Mouse (Mus musculus) myocyte (in vitro differentiated cells): ENCODE measurements around the gene Srrt. TPM values are rescaled to one million over a fixed set of nuclear protein-coding genes. Genes with fewer than 3 reads are reported as not detected.

Experiments used
- H3K27me3 ChIP-seq: one replicate; pipeline ENCODE4 v1.6.1; 2011; ENCODE audit not compliant: control insufficient read depth, insufficient read depth, insufficient read length
- H3K36me3 ChIP-seq: one replicate; pipeline ENCODE4 v1.6.1; 2011; ENCODE audit not compliant: control insufficient read depth, insufficient read depth
- H3K4me2 ChIP-seq: one replicate; pipeline ENCODE4 v1.6.1; 2011; ENCODE audit warnings: low read depth, control low read depth
- H3K4me3 ChIP-seq: one replicate; pipeline ENCODE4 v1.5.1; 2011; ENCODE audit warnings: mild to moderate bottlenecking, control low read depth, moderate library complexity
- H3K79me2 ChIP-seq: one replicate; pipeline ENCODE4 v1.6.1; 2011; ENCODE audit not compliant: control insufficient read depth, insufficient read depth
- H3ac ChIP-seq: one replicate; pipeline ENCODE4 v1.6.1; 2011; ENCODE audit not compliant: control insufficient read depth, insufficient read length
- CEBPB ChIP-seq: IDR thresholded peaks from 2 replicates; pipeline ENCODE4 v1.6.1; 2011; ENCODE audit warnings: mild to moderate bottlenecking, moderate library complexity; ENCODE audit not compliant: poor library complexity, insufficient read depth, severe bottlenecking
- E2F4 ChIP-seq: IDR thresholded peaks from one replicate; pipeline ENCODE4 v1.6.1; 2011; ENCODE audit warnings: mild to moderate bottlenecking, control low read depth, moderate library complexity; ENCODE audit not compliant: insufficient read depth
- MAX ChIP-seq: IDR thresholded peaks from one replicate; pipeline ENCODE4 v1.6.1; 2011; ENCODE audit warnings: low read depth, mild to moderate bottlenecking, control low read depth
- MYOD1 ChIP-seq, 3 experiments: IDR thresholded peaks; one replicate each; pipeline ENCODE4 v1.6.1; 2011; ENCODE audit warnings: control low read depth in 2 of 3, low read depth in 2 of 3, mild to moderate bottlenecking in 2 of 3, moderate library complexity in 1 of 3; ENCODE audit not compliant: insufficient read length in 2 of 3, control insufficient read depth in 1 of 3
- MYOG ChIP-seq, 3 experiments: IDR thresholded peaks; one replicate each; pipeline ENCODE4 v1.6.1; 2011; ENCODE audit warnings: control low read depth in 2 of 3, low read depth in 2 of 3, mild to moderate bottlenecking in 2 of 3; ENCODE audit not compliant: insufficient read length in 2 of 3, control insufficient read depth in 1 of 3, insufficient read depth in 1 of 3
- POLR2A ChIP-seq: IDR thresholded peaks from one replicate; pipeline ENCODE4 v1.6.1; 2011; ENCODE audit warnings: low read depth, mild to moderate bottlenecking, control low read depth, moderate library complexity; ENCODE audit not compliant: insufficient read length
- POLR2AphosphoS2 ChIP-seq: IDR thresholded peaks from one replicate; pipeline ENCODE4 v1.6.1; 2011; ENCODE audit warnings: low read depth, control low read depth; ENCODE audit not compliant: insufficient read length
- REST ChIP-seq: IDR thresholded peaks from one replicate; pipeline ENCODE4 v1.6.1; 2011; ENCODE audit warnings: mild to moderate bottlenecking, control low read depth, moderate library complexity; ENCODE audit not compliant: insufficient read depth, insufficient read length
- SRF ChIP-seq: IDR thresholded peaks from one replicate; pipeline ENCODE4 v1.6.1; 2011; ENCODE audit warnings: low read depth; ENCODE audit not compliant: control insufficient read depth, insufficient read length
- TCF12 ChIP-seq: IDR thresholded peaks from one replicate; pipeline ENCODE4 v1.6.1; 2011; ENCODE audit warnings: mild to moderate bottlenecking, control low read depth; ENCODE audit not compliant: poor library complexity, insufficient read depth, severe bottlenecking
- TCF3 ChIP-seq: IDR thresholded peaks from one replicate; pipeline ENCODE4 v1.6.1; 2011; ENCODE audit warnings: low read depth, control low read depth; ENCODE audit not compliant: insufficient read length
- USF1 ChIP-seq: IDR thresholded peaks from one replicate; pipeline ENCODE4 v1.6.1; 2011; ENCODE audit warnings: low read depth, mild to moderate bottlenecking, control low read depth, moderate library complexity
- polyA plus RNA-seq: library from polyadenylated mRNA; unstranded; fragments of >200 nt; fragmentation: generic; extraction: Trizol; gene quantifications from one replicate; pipeline ENCODE4 v1.2.1, GENCODE M21; 2012; ENCODE audit warnings: missing spikeins

The Srrt gene
- polyA plus RNA-seq, 1 experiment = 59.0 TPM

GRCm38 (mm10) chr5:137317361-137317760, 9.9 kb upstream of the Srrt start:
- peaks cover 8% of the 10 kb centered on the region for H3K36me3 ChIP-seq
- H3K4me3 ChIP-seq = no peak overlapping the region
- TF ChIP-seq TCF12 (no peak), POLR2A (no peak), MAX (no peak), MYOD1 (IDR thresholded peaks at IDR 0.05; ENCODE audit: control insufficient read depth in 1 of 3, insufficient read length in 2 of 3, low read depth in 2 of 3) (no peak), USF1 (no peak), E2F4 (no peak), POLR2AphosphoS2 (no peak), REST (no peak), CEBPB (no peak), SRF (no peak), TCF3 (no peak), MYOG (IDR thresholded peaks at IDR 0.05; ENCODE audit: control insufficient read depth in 1 of 3, insufficient read depth in 1 of 3, insufficient read length in 2 of 3, low read depth in 2 of 3) (no peak)
- peaks cover 17% of the 10 kb centered on the region for H3K79me2 ChIP-seq
- no peaks in the 10 kb centered on the region for H3K27me3 ChIP-seq
- H3ac ChIP-seq = no peak overlapping the region
- no peak overlapping the region for H3K4me2 ChIP-seq

- Histone ChIP-seq H3K4me2 (no peak overlapping the region), H3ac (no peak overlapping the region), H3K36me3 (no peaks in the 10 kb centered on the region), H3K4me3 (no peak overlapping the region), H3K79me2 (peaks cover 20% of the 10 kb centered on the region), H3K27me3 (no peaks in the 10 kb centered on the region)
- TF ChIP-seq MYOG (IDR thresholded peaks at IDR 0.05; ENCODE audit: control insufficient read depth in 1 of 3, insufficient read depth in 1 of 3, insufficient read length in 2 of 3, low read depth in 2 of 3) = no peak
Observed at GRCm38 (mm10) chr5:137315084-137315903, 7.8 kb upstream of the Srrt start.

DNA sequence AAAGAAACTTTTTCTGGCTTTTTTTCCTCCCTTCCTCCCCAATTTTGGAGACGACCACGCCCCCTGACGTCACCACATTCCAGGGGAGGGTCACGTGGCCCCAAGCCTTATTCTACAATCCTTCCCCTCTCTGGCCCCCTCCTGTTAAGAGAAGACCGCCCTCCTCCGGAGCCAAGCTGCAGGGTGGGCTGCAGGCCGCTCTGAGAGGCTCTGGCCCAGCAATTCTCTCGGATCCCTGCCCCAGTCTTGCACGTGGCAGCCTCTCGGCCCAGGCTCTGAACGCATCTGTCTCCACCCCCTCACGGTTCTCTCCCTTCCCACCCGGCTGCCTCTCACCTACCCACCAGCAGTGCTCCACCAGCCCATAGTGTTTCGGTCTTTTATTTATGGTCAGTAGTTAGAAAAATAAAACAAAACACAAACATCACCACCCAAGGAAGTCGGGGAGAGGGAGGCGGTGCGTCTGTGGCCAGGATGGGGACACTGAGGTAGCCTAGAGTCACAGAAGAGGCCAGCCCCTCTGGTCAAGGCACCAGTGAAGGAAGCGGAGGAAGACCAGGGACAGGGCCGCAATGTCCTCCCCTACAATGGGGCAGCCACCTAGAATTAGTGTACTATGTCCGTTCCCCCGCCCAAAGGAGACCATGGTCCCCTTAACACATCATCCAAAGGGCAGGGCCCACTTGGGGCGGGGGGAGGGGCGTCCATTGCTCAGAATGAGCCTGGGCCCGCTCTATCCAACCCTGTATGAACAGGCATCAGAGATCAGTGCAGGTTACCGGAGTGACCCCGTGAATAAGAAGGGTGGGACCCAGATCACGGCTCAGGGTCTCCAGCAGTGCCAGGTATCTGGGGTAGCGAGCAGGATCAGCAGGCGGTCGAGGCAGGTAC, 7.0 kb upstream of the Srrt start, which contains the start of gene Trip6:
Gene Trip6 (minus strand): TSS at position 212 of the 891 bp plus-strand sequence.
- Histone ChIP-seq H3K79me2 (peaks cover 20% of the 10 kb centered on the region), H3ac (peak within 1 kb of the TSS; percentile 32), H3K4me3 (peak within 1 kb of the TSS; percentile 76), H3K36me3 (peaks cover 3% of the 10 kb centered on the region), H3K27me3 (no peaks in the 10 kb centered on the region), H3K4me2 (peak within 1 kb of the TSS; percentile 91)
- TF ChIP-seq USF1 = peak; percentile 99
- TF ChIP-seq TCF12 = no peak
- TF ChIP-seq TCF3 = no peak
- TF ChIP-seq POLR2A = peak; percentile 52
- no peak for TF ChIP-seq CEBPB
- TF ChIP-seq MAX = no peak
- no peak for TF ChIP-seq MYOG (IDR thresholded peaks at IDR 0.05; ENCODE audit: control insufficient read depth in 1 of 3, insufficient read depth in 1 of 3, insufficient read length in 2 of 3, low read depth in 2 of 3)
- TF ChIP-seq SRF = no peak
- no peak for TF ChIP-seq REST
- no peak for TF ChIP-seq E2F4
- TF ChIP-seq POLR2AphosphoS2 = peak; percentile 82
- TF ChIP-seq MYOD1 (IDR thresholded peaks at IDR 0.05; ENCODE audit: control insufficient read depth in 1 of 3, insufficient read length in 2 of 3, low read depth in 2 of 3) = no peak

GRCm38 (mm10) chr5:137313466-137314192, 6.2 kb upstream of the Srrt start:
- peak overlapping the region; percentile 32 for H3ac ChIP-seq
- H3K4me3 ChIP-seq = peak overlapping the region; percentile 76
- peak; percentile 40; the same call in 1 of the 2 replicates for TF ChIP-seq CEBPB
- TF ChIP-seq SRF = no peak
- H3K79me2 ChIP-seq = peaks cover 20% of the 10 kb centered on the region
- H3K36me3 ChIP-seq = peaks cover 11% of the 10 kb centered on the region
- peak overlapping the region; percentile 91 for H3K4me2 ChIP-seq
- H3K27me3 ChIP-seq = no peaks in the 10 kb centered on the region
